Mouse (Mus musculus): ENCODE data around the gene Gclc.
"Not testable (repeated sequence)": the region's sequence is repeated elsewhere in the genome, so short reads cannot be mapped to it uniquely, and the experiment has no call there.

The Gclc gene

GRCm38 (mm10) chr9:77741452-77741851 is 12.9 kb upstream of the Gclc start:
- in situ Hi-C loops (cut with MboI; ENCODE audit: unreplicated experiment in 2 of 2): no loop called here

- in situ Hi-C loops (cut with MboI; ENCODE audit: unreplicated experiment in 2 of 2): no loop called here
Measured at GRCm38 (mm10) chr9:77744798-77745197, 9.5 kb upstream of the Gclc start.

- in situ Hi-C loops (cut with MboI; ENCODE audit: unreplicated experiment in 2 of 2): no loop called here
Measured at GRCm38 (mm10) chr9:77746315-77746714, 8.0 kb upstream of the Gclc start.

GRCm38 (mm10) chr9:77748292-77748691 is 6.0 kb upstream of the Gclc start:
- in situ Hi-C loops (cut with MboI; ENCODE audit: unreplicated experiment in 2 of 2): not testable (repeated sequence)

- in situ Hi-C loops (cut with MboI; ENCODE audit: unreplicated experiment in 2 of 2): loop anchor here in 1 of 2 experiments (5.0 kb wide), 2 partner anchors 37 to 162 kb away; no protein-coding TSS in a partner anchor
Measured at GRCm38 (mm10) chr9:77750133-77751060, 3.9 kb upstream of the Gclc start.

- in situ Hi-C loops (cut with MboI; ENCODE audit: unreplicated experiment in 2 of 2): loop anchor here in 1 of 2 experiments (5.0 kb wide), 2 partner anchors 36 to 161 kb away; no protein-coding TSS in a partner anchor
Measured at GRCm38 (mm10) chr9:77751091-77751521, 3.2 kb upstream of the Gclc start.

GRCm38 (mm10) chr9:77754728-77755402 is 530 bp downstream of the Gclc start:
- in situ Hi-C loops (cut with MboI; ENCODE audit: unreplicated experiment in 2 of 2): loop anchor here (5.0 kb wide), 3 partner anchors 32 to 157 kb away; no protein-coding TSS in a partner anchor

- in situ Hi-C loops (cut with MboI; ENCODE audit: unreplicated experiment in 2 of 2): loop anchor here in 1 of 2 experiments (5.0 kb wide), 1 partner anchor 98 kb away; no protein-coding TSS in a partner anchor
Measured at GRCm38 (mm10) chr9:77755403-77755784, 1.1 kb downstream of the Gclc start.

- in situ Hi-C loops (cut with MboI; ENCODE audit: unreplicated experiment in 2 of 2): loop anchor here in 1 of 2 experiments (5.0 kb wide), 1 partner anchor 99 kb away; no protein-coding TSS in a partner anchor
Measured at GRCm38 (mm10) chr9:77756076-77756475, 1.7 kb downstream of the Gclc start.

- in situ Hi-C loops (cut with MboI; ENCODE audit: unreplicated experiment in 2 of 2): loop anchor here in 1 of 2 experiments (5.0 kb wide), 1 partner anchor 100 kb away; no protein-coding TSS in a partner anchor
Measured at GRCm38 (mm10) chr9:77757331-77757730, 3.0 kb downstream of the Gclc start.

GRCm38 (mm10) chr9:77758481-77758880 is 4.1 kb downstream of the Gclc start:
- in situ Hi-C loops (cut with MboI; ENCODE audit: unreplicated experiment in 2 of 2): loop anchor here in 1 of 2 experiments (5.0 kb wide), 1 partner anchor 101 kb away; no protein-coding TSS in a partner anchor

GRCm38 (mm10) chr9:77759111-77759510 is 4.8 kb downstream of the Gclc start:
- in situ Hi-C loops (cut with MboI; ENCODE audit: unreplicated experiment in 2 of 2): loop anchor here in 1 of 2 experiments (5.0 kb wide), 1 partner anchor 102 kb away; no protein-coding TSS in a partner anchor

- in situ Hi-C loops (cut with MboI; ENCODE audit: unreplicated experiment in 2 of 2): loop anchor here in 1 of 2 experiments (5.0 kb wide), 1 partner anchor 102 kb away; no protein-coding TSS in a partner anchor
Measured at GRCm38 (mm10) chr9:77759756-77760155, 5.4 kb downstream of the Gclc start.

- in situ Hi-C loops (cut with MboI; ENCODE audit: unreplicated experiment in 2 of 2): no loop called here
Measured at GRCm38 (mm10) chr9:77766218-77766617, 11.9 kb downstream of the Gclc start.

GRCm38 (mm10) chr9:77766767-77767166 is 12.4 kb downstream of the Gclc start:
- in situ Hi-C loops (cut with MboI; ENCODE audit: unreplicated experiment in 2 of 2): no loop called here

GRCm38 (mm10) chr9:77770909-77771308 is 16.6 kb downstream of the Gclc start:
- in situ Hi-C loops (cut with MboI; ENCODE audit: unreplicated experiment in 2 of 2): no loop called here

- in situ Hi-C loops (cut with MboI; ENCODE audit: unreplicated experiment in 2 of 2): no loop called here
Measured at GRCm38 (mm10) chr9:77771330-77771729, 17.0 kb downstream of the Gclc start.

GRCm38 (mm10) chr9:77771765-77772383 is 17.5 kb downstream of the Gclc start:
- in situ Hi-C loops (cut with MboI; ENCODE audit: unreplicated experiment in 2 of 2): no loop called here

- in situ Hi-C loops (cut with MboI; ENCODE audit: unreplicated experiment in 2 of 2): loop anchor here in 1 of 2 experiments (25.0 kb wide), 1 partner anchor 1415 kb away; no protein-coding TSS in a partner anchor
Measured at GRCm38 (mm10) chr9:77776720-77777515, 22.6 kb downstream of the Gclc start.

Measured in v-Abl transformed pro-B cells (cell line).